Mouse (Mus musculus): ENCODE results near the gene Wdfy1.
A peak's percentile ranks its signal among the peaks of the same experiment; 100 is the strongest.

DNA sequence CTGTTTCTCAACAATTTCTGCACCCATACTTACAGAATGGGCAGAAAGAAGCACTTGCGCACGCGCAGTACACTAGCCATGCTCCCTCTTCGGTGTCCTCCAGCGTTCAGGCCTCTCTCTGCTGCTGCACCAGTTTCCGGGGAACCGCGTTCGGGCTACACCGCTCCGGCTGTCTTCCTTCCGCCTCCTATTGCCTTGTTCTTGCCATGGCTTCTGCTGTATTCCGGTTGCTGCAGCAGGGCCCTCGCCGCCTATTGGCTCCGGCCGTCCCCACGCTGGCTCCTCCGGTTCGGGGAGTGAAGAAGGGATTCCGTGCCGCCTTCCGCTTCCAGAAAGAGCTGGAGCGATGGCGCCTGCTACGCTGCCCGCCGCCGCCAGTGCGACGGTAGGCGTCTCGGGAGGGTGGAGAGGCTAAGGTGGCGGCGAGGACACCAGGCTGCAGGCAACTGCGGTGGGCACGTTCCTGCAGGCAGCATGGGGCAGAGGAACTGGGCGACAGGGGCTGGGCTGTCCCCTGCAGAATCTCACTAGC lies at the start of gene Wdfy1, which contains the start of gene Mrpl44:
- TF ChIP-seq POLR2A (IDR thresholded peaks at IDR 0.05; ENCODE audit: borderline replicate concordance, control insufficient read depth, low read depth, low read length) (peak; percentile 63; the same call in 1 of the 2 replicates), CTCF (IDR thresholded peaks at IDR 0.05; ENCODE audit: control insufficient read depth, insufficient read depth, low read length) (no peak)

Data from bone marrow, adult 2 months (tissue).